Mouse (Mus musculus): ENCODE measurements around the gene Cdh13.

GRCm38 (mm10) chr8:118283600-118284111 lies at the start of gene Cdh13:
- TF ChIP-seq POLR2A (IDR thresholded peaks at IDR 0.05; ENCODE audit: borderline replicate concordance, extremely low read depth, low read depth, low read length): no peak
- no peak for TF ChIP-seq CTCF (IDR thresholded peaks at IDR 0.05; ENCODE audit: insufficient read depth, low read length)
